Comparison of ENCODE assay signal across 8 mouse cellular contexts in the genomic region with DNA sequence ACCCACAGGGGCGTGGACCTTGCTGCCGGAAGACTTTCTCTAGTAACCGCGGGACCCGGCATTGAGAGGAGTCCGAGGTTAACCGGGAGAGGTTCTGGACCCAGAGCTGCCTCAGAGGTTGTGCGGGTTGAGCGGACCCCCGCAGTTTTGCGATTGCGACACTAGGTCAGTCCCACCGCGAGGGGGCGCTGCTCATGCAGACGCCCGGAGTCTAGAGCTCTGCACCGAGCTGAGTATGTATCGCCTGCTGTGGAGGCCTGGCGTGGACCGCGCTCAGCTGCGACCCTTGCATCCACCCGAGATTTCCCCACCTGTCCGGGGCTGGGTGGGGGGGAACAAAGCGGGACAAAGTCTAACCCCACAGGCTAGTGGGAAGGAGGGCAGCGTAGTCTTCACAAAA. TPM values are rescaled to one million over a fixed set of nuclear protein-coding genes. Genes with fewer than 3 reads are reported as not detected.
DNase-seq lines count a peak whose midpoint lies in the region; ATAC-seq and TF ChIP-seq lines count a peak whose summit lies in the region.

No protein-coding gene starts in this region.

- ATAC-seq in Patski = no peak
- ATAC-seq in hematopoietic stem cell, adult 5-6 weeks (replicated peaks in 1 of 2; ENCODE audit: insufficient read depth in 1 of 2, low FRiP score in 2 of 2, low TSS enrichment in 1 of 2, low read depth in 1 of 2, poor library complexity in 2 of 2, severe bottlenecking in 2 of 2) = peak; percentile 70 to 84

- TF ChIP-seq CTCF in Patski (IDR thresholded peaks at IDR 0.05) = peak; percentile 96

- CTCF ChIA-PET in Patski (lab: Charles Lee) = interaction anchor here (0.8 to 3.2 kb wide), 15 partner anchors 9 to 301 kb away, joined by 3 to 19 read pairs (median 5); partner anchors contain the start of gene Ppm1j

- in situ Hi-C loops in Patski (cut with MboI; ENCODE audit: low pct_unique_long_range_greater_than_20kb) = no loop called here

- no peaks in the 10 kb centered on the region for H3K27me3 ChIP-seq in Patski

- DNase-seq in Patski (ENCODE audit: low read depth, low spot score) = no peak
- DNase-seq in cerebellum, adult 9-10 months = peak; percentile 35
- peak; percentile 90 for DNase-seq in forelimb bud, embryonic 11.5 days (ENCODE audit: low read depth, low spot score)
- DNase-seq in layer of hippocampus, postnatal 10 days (ENCODE audit: low spot score in 2 of 2) = peak; percentile 75 to 82
- DNase-seq in lung, postnatal 14 days = peak; percentile 77
- DNase-seq in retina, postnatal 1 day = peak; percentile 88
- DNase-seq in urinary bladder, adult 2 months (ENCODE audit: low spot score) = peak; percentile 52

- POLR2A ChIA-PET in Patski (lab: Charles Lee) = interaction anchor here (0.7 kb wide), 1 partner anchor 24 kb away, joined by 3 read pairs; no protein-coding TSS in a partner anchor

RNA-seq across cellular contexts. Expression of gene Ppm1j, which starts 22.4 kb away (rescaled TPM):
- 23.8 TPM for polyA plus RNA-seq in Patski (2021)
- not detected in 2 replicates for total RNA-seq in hematopoietic stem cell, adult 5-6 weeks (2017)
- total RNA-seq in layer of hippocampus, postnatal 10 days (2021) = 1 to 10 TPM in 1 of 2 experiments, under 1 TPM in 1; 0.76 to 1.0 TPM
- polyA plus RNA-seq in urinary bladder, adult 2 months (2012; rRNA removed) = 2.1 and 2.2 TPM in 2 replicates

RNA-seq across cellular contexts. Expression of gene Fam19a3, which starts 23.2 kb away (rescaled TPM):
- 0.32 TPM for polyA plus RNA-seq in Patski (2021)
- 0.13 TPM in 1 of 2 replicates, not detected in the other for total RNA-seq in hematopoietic stem cell, adult 5-6 weeks (2017)
- not detected for total RNA-seq in layer of hippocampus, postnatal 10 days (2021)
- polyA plus RNA-seq in urinary bladder, adult 2 months (2012; rRNA removed) = 0.18 and 0.45 TPM in 2 replicates

RNA-seq across cellular contexts. Expression of gene Rhoc, which starts 29.8 kb away (rescaled TPM):
- 470 TPM for polyA plus RNA-seq in Patski (2021)
- total RNA-seq in hematopoietic stem cell, adult 5-6 weeks (2017) = 0.45 and 1.1 TPM in 2 replicates
- total RNA-seq in layer of hippocampus, postnatal 10 days (2021) = 10 to 100 TPM; 37.2 to 39.2 TPM
- polyA plus RNA-seq in urinary bladder, adult 2 months (2012; rRNA removed) = 124 and 138 TPM in 2 replicates

RNA-seq across cellular contexts. Expression of gene Mov10, which starts 60.0 kb away (rescaled TPM):
- 43.9 TPM for polyA plus RNA-seq in Patski (2021)
- 9.6 and 9.9 TPM in 2 replicates for total RNA-seq in hematopoietic stem cell, adult 5-6 weeks (2017)
- 10 to 100 TPM in 1 of 2 experiments, 1 to 10 TPM in 1; 9.1 to 11.4 TPM for total RNA-seq in layer of hippocampus, postnatal 10 days (2021)
- polyA plus RNA-seq in urinary bladder, adult 2 months (2012; rRNA removed) = 7.5 and 11.2 TPM in 2 replicates

Comparison
In these comparisons a context has a peak if more than half of its experiments do, and no peak if none do; other contexts are left out.
1. RNA of gene Rhoc, which starts 29.8 kb away (total RNA-seq): 37.2 to 39.2 TPM in layer of hippocampus, postnatal 10 days; 0.45 to 1.1 TPM in hematopoietic stem cell, adult 5-6 weeks; every median in the first group is over 10 times any median in the second.